Mouse (Mus musculus): Measurements from ENCODE around the gene Rcc2. TPM values are rescaled to one million over a fixed set of nuclear protein-coding genes. Genes with fewer than 3 reads are reported as not detected.

The Rcc2 gene
- total RNA-seq, 2 experiments from 2014 or later: 14.0 to 14.8 TPM

DNA sequence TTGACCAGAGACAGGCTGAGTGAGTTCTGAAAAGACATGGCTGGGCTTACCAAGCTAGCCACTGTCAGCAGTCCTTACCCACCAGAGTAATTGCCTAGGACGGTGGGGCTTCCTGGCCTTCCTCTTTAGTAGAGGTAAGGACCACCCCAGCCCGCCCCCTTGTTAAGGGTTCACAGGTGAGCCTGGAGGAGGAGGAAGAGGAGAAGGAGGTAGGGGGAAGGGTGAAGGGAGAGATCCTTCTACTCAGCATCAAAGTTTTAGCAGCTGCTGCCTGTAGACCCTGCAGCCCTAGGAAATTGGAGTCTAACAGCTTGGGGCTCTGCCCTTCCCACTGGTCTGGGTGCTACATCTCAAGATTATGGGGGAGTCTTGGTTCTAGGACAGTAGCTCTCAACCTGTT lies 42.2 kb downstream of the Rcc2 start, which contains the start of gene Padi6:
Padi6 (minus strand) TSS at position 101 of the 400 bp plus-strand sequence.
- no peak for DNase-seq
- intact Hi-C loops (cut with DNase I): no loop called here

DNA sequence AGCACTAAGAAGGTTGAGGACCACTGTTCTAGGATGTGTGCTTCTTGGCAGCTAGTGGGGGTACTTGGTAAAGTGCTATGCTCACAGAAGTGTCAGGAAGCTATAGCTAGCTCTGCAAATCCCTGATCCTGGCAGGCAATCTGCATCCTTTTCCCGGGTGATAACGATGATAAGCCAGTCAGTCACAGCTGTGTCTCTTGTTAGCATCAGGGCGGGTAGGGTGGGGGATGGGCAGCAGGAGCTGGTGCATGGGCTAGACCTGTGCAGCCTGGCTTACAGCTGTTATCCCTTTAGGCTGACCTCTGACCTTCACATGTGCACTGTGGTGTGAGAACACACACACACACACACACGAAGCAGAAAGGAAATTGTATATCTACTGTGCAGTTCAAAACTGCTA lies 42.7 kb downstream of the Rcc2 start:
- intact Hi-C loops (cut with DNase I): no loop called here
- no peak for DNase-seq

- DNase-seq: peak; percentile 25 to 28
- intact Hi-C loops (cut with DNase I): no loop called here
Observed at GRCm38 (mm10) chr4:140744654-140745053, 44.3 kb downstream of the Rcc2 start.

DNA sequence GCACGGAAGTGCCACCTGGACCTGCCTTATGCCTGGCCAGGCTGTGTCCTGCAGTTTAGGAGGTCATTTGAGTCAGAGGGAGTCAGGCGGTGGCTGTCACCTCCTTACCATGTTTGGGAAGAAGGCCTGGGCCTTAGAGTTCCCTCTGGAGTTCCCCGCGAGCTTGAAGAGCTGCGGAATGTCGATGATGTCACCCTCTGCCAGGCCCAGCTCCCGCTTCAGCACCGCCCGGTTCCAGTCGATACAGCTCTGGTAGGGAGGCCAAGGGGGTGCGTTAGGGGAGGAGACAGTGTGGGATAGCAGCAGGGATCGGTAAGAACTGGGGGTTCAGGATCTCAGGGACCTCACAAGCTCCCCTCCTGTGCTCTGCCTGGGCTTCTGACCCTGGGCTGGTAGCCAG lies 47.6 kb downstream of the Rcc2 start:
- intact Hi-C loops (cut with DNase I): no loop called here
- DNase-seq: no peak

- intact Hi-C loops (cut with DNase I): no loop called here
- DNase-seq: no peak
Observed at GRCm38 (mm10) chr4:140750328-140750727, 50.0 kb downstream of the Rcc2 start.

GRCm38 (mm10) chr4:140753366-140753765 lies 53.0 kb downstream of the Rcc2 start:
- intact Hi-C loops (cut with DNase I): no loop called here
- no peak for DNase-seq

DNA sequence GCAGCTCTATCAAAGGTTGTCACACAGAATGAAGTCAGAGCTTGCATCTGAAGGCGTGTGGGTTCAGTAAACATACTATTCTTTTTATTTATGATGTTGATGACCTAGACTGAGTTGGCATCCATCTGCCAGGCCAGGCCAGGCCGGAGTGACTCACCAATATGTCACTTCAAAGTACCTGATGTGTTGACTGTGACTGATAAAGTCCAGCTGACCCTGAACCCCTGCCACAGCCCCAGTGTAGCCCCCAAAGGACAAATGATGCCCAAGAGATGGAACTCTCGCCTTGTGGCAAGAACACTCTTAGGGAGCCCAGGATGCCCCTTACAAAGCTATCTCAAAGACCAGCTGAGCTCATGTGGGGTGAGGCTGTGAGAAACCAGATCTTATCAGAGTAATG lies 55.5 kb downstream of the Rcc2 start:
- DNase-seq: no peak
- intact Hi-C loops (cut with DNase I): no loop called here

DNA sequence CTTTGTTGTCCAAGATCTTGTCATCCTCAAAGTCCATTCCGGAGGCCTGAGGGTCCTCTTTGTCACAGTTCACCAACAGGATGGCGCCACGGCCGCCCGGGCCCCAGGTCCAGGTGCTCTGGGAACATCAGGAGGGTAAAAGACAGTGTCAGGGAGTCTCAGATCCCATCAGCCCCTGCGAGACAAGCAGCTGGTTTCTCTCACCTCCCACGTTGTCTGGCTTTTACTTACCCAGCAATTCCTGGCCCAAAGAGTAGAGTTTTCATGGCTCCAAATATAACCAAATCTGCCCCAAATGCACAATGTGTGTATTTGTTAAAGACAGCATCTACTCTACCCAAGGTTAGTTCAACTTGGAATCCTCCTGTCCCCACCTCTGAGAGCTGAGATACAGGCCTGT lies 61.3 kb downstream of the Rcc2 start:
- no peak for DNase-seq
- intact Hi-C loops (cut with DNase I): no loop called here

GRCm38 (mm10) chr4:140763158-140763557 lies 62.8 kb downstream of the Rcc2 start:
- intact Hi-C loops (cut with DNase I): no loop called here
- DNase-seq: peak; percentile 57 to 68

DNA sequence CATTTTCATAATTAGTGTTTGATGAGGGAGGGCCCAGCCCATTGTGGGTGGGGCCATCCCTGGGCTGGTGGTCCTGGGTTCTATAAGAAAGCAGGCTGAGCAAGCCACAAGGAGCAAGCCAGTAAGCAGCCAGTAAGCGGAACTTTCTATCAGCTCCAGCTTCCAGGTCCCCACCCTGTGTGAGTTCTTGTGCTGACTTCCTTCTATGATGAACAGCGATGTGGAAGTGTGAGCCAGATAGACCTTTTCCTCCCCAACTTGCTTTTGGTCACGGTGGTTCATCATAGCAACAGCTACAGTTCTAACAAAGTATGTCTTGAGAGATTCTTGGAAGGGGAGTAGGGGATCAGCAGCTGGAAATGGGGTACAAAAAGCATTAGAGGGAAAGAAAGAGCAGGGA lies 65.6 kb downstream of the Rcc2 start:
- no peak for DNase-seq
- intact Hi-C loops (cut with DNase I): no loop called here

DNA sequence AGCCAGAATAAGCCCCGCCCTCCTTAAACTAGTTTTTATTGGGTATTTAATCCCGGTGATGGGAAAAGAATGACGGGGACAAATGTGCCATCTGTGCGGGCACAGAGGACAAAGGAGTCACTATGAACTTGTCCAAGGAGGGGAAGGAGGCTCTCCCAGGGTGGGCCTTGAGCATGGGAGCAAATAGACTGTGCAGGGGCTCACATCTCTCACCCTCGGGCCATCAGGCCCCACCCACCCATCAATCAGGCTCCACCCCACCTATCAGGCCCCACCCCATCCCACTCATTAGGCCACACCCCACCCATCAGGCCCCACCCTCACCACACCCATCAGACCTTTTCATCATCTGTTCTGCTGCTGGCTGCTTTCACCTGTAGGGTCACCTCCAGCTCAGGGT lies 68.6 kb downstream of the Rcc2 start:
- no peak for DNase-seq
- intact Hi-C loops (cut with DNase I): no loop called here

GRCm38 (mm10) chr4:140770433-140770832 lies 70.1 kb downstream of the Rcc2 start:
- DNase-seq: peak; percentile 51 to 66
- intact Hi-C loops (cut with DNase I): no loop called here

DNA sequence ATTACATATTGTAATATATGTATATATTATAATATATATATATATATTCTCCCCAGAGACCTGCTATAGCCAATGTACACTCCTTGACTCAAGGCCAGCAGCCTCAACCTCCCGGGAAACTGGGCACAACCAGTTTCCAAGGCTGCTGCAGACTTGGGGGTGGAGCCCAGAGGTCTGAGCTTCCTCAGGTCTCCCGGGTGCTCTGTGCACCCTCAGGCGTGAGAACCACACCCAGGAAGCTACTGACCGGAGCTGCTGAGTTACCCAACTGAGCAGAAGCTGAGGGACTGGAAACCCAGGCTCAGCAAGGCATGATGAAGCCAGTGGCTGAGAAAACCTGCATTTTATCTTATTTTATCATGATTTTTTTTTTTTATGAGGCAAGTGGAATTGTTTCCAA lies 70.8 kb downstream of the Rcc2 start:
- intact Hi-C loops (cut with DNase I): no loop called here
- no peak for DNase-seq

Small RNA genes within 50 kb of the gene (microRNA-seq; reads per million reads assigned to microRNA genes)
- gene Gm23045 (ENCODE audit: borderline number of aligned reads in 2 of 2): 0 reads per million in 2 experiments
- 0 reads per million in 2 experiments for gene Gm25951 (ENCODE audit: borderline number of aligned reads in 2 of 2)

Other genes with a start within 250 kb of the Rcc2 start
- gene Arhgef10l, start 34.5 kb upstream of the Rcc2 start, total RNA-seq (2021): 10 to 100 TPM; 62.5 to 65.0 TPM
- gene Padi6, start 42.1 kb downstream of the Rcc2 start, total RNA-seq (2021): not detected
- under 1 TPM; 0.60 to 0.86 TPM for gene Padi4, start 73.7 kb downstream of the Rcc2 start, total RNA-seq (2021)
- gene Padi3, start 110.1 kb downstream of the Rcc2 start, total RNA-seq (2021): under 1 TPM; 0.14 to 0.19 TPM
- not detected for gene Padi1, start 145.2 kb downstream of the Rcc2 start, total RNA-seq (2021)
- 1 to 10 TPM in 1 of 2 experiments, under 1 TPM in 1; 0.56 to 1.0 TPM for gene Padi2, start 205.8 kb downstream of the Rcc2 start, total RNA-seq (2021)